Mouse (Mus musculus) 3134 (cell line): ENCODE measurements around the gene Eif2d.
"Not testable (repeated sequence)": the region's sequence is repeated elsewhere in the genome, so short reads cannot be mapped to it uniquely, and the experiment has no call there.

Experiments used
- DNase-seq: peaks from one replicate; pipeline ENCODE4 v3.0.0-alpha.2; 2011; ENCODE audit warnings: low spot score; ENCODE audit not compliant: insufficient read length; ENCODE audit errors: extremely low read depth

The Eif2d gene

DNA sequence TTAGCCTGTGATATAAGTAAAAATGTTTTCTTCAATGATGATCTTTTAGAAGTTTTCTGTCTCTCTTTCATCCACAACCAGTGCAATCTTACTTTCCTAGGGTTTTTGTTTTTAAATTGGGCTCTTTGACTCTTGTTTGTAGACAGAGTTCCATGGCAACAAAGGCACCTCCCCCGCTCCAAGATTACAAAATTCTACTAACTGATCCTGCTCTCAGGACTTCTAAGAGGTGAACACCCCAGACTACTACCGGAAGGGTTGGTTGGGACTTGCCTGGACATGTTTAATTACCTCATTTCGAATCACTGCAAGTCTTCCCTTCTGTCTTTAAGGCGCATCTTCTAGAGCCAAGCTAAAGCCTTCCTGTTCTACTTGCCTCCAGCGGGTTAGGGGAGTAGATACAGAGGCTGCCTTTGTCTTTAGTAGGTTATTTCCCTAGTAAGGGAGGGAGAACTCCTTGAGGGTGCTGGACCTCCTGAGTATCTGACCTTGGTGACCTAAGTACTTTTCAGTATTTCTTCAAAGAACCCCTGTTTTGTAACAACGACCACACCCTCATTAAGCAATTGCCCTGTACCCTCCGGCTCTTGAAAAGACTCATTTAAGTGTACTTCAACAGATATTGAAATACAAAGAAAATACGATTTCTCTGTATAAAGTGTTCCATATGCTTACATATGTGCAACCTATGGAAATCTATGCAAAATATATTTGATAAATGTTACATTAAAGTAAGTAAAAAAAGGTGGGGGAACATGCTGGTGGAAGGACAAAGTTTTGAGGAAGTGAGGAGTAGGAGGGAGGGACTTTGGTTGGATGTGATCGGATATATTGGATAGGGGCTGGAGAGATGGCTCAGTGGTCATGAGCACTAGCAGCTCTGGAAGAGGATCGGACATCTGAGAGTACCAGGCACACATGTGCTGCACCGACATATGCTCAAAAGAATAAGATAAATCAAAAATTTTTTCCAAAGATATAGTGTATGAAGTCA is 13.6 kb upstream of the Eif2d start:
- DNase-seq = peak; percentile 48

GRCm38 (mm10) chr1:131141449-131141848 is 11.5 kb upstream of the Eif2d start:
- DNase-seq = no peak

DNA sequence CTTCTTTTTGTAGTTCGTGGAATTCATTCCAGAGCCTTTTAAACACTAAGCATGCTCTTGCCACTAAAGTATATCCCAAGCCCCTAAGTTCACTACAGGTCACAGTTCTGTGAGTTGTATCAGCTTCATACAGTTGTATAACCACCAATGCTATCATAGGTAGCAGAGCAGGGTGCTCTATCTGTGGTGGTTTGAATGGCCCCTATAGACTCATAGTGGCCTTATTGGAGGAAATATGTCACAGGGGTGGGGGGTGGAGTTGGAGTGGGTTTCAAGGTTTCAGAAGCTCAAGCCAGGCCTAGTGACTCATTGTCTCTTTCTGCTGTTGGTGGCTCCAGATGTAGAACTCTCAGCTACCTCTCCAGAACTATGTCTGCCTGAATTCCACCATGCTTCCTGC is 10.5 kb upstream of the Eif2d start:
- DNase-seq = no peak

GRCm38 (mm10) chr1:131145222-131145621 is 7.8 kb upstream of the Eif2d start:
- not testable (repeated sequence) for DNase-seq

DNA sequence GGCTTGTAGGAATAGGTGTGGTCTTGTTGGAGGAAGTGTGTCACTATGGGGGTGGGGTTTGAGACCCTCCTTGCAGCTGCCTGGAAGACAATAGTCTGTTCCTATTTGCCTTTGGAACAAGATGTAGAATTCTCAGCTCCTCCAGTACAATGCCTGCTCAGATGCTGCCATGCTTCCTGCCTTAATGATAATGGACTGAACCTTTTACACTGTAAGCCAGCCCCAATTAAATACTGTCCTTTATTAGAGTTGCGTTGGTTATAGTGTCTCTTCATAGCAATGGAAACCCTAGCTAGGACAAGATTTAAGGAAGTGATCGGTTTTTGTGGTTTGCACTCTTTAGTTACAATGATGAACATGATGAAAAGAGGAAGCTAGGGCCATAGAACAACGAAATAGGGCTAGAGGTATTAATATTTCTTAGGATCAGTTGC is 6.8 kb upstream of the Eif2d start:
- DNase-seq = no peak

DNA sequence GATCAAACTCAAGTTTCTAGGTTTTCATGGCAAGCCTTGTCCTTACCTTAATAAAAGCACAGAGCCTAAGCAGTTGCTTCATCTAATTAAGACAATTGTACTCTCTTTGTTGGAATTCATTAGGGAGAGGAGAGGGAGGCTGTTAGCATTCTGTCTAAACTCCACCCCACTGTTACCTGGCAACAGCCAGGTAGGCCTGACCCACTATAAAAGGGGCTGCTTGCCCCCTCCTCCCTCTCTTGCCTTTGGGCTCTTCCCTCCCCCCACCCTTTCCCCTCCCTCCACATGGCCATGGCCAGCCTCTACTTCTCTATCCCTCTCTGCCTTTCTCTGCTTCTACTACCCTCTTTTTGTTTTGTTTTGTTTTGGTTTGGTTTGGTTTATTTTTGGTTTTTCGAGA is 3.5 kb upstream of the Eif2d start:
- no peak for DNase-seq

DNA sequence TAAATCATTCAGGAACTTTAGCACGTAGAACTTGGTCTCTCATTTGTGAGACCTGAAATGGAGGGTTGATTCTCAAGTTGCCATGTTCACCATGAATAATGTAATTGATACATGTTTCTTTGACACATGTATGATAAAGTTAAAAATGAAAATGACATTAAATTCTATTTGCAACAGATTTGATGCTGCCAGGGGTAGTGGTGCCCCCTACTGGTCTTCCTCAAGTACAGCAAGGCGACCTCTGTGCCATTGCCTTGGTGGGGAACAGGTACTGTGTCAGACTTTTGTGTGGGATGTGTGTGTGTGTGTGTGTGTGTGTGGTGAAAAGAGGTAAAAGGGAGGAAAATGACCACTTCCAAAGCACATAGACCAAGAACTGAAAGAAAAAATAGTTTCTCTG is 2.5 kb downstream of the Eif2d start:
- no peak for DNase-seq

DNA sequence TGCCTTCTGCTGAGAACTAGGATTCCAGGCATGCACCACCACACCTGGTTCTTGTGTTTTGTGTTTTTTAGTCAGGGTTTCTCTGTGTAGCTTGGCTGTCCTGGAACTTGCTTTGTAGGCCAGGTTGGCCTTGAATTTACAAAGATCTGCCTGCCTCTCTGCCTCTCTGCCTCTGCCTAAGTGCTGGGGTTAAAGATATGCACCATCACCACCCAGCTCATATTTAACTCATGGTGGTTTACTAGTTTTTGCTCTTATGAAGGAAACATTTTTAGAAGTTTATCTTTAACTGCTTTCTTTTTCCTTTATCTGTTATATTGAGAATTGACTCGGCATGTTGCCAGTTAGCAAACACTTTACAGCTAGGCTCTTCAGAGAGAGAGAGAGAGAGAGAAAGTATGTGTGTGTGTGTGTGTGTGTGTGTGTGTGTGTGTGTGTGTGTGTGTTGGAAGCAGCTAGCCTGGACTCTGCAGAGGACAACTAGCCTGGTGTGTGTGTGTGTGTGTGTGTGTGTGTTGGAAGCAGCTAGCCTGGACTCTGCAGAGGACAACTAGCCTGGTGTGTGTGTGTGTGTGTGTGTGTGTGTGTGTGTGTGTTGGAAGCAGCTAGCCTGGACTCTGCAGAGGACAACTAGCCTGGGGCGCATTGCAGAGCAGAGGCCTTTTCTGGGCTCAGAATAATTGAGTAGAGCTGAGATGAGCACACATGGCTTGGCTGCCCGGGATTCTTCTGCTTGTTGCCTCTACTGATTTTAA is 6.8 kb downstream of the Eif2d start:
- DNase-seq = not testable (repeated sequence)

GRCm38 (mm10) chr1:131161091-131161490 is 8.1 kb downstream of the Eif2d start:
- no peak for DNase-seq

DNA sequence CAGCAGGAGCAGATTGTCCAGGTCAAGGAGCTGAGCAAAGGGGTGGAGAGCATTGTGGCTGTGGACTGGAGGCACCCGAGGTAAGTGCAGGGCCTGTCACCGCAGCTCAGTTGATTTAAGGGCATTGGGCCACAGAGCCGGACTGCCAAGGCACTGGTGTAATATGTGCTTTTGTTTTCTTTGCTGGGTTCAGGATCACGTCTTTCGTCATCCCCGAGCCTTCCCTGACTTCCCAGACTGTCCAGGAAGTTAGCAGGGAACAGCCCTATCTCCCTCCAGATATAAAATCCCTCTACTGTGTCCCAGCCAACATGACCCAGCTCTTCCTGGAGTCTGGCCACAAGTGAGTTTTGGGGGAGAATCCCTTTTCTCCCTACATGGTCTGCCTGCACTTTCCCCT is 11.4 kb downstream of the Eif2d start:
- DNase-seq = no peak

DNA sequence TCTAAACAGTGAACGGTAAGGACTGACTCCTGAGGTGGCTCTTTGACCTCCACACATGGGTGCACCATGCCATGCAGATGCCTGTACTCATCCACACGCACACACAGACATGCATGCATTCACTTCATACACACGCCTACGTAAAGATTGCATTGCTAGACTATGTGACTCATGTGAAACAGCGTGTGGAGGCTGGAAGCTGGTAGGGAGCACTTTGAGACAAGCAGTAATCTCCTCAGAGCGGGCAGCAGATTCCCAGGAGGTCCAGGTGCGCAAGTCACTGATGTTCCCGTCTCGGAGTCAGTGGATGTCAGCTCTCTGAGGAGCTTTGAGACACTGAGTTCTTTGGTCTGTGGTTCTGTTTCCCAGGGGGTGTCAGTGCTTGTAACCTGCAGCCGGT is 14.6 kb downstream of the Eif2d start:
- DNase-seq = no peak

DNA sequence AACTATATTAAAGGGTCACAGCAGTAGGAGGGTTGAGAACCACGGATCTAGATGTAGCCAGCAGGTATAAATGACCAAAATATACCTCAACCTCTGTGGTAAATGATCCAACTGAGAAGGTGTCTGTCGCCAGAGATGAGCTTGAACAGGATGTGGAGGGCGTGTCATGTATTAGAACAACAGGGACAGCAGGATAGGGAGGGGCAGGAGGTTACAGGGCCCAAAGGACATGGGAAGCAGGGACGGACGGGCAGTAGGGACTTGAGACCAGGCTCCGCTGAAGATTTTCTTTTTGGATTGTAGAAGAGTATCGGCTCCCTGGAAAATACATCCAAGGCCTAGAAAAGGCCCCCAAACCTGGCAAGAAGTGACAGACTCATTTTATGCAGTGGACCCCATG is 20.0 kb downstream of the Eif2d start:
- no peak for DNase-seq

DNA sequence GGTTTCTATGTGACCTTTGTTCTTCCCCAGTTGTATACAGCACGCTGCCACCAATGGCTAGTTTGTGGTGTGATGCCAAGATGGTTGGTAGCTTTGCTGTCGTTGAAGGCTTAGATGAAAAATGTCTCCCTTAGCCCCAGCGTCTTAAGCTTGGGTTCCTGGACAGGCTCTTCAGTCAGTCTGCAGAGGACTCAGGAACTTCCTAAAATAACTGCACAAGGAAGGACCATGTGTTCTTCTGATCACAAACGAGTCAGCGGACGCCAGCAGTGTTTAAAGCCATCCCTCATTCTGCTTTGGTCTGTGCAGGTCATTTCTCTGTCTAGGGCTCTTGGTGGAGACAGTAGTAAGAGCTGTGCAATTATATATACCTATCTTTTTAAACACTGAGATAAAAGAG is 20.8 kb downstream of the Eif2d start:
- no peak for DNase-seq

GRCm38 (mm10) chr1:131174299-131174861 is 21.4 kb downstream of the Eif2d start:
- no peak for DNase-seq

DNA sequence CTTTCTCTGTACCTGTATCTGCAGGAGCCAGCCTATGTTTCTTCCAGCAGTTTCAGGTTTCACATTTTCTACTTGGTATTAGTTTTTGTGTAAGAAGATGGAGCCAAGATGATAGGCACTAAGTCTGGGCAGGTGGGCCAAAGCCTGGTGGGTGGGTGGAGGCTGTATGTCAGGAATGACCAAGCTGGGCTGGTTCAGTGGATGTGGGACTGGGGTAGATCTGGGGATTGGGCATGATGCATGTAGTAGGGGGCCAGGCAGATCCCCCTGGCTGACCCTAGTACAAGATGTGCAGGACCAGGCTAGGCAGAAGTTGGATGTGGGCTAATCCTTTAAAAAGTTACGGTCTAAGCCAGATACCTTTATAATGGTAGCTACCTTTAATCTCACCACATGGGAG is 22.2 kb downstream of the Eif2d start:
- DNase-seq = no peak

- no peak for DNase-seq
Observed at GRCm38 (mm10) chr1:131175819-131176218, 22.8 kb downstream of the Eif2d start.

DNA sequence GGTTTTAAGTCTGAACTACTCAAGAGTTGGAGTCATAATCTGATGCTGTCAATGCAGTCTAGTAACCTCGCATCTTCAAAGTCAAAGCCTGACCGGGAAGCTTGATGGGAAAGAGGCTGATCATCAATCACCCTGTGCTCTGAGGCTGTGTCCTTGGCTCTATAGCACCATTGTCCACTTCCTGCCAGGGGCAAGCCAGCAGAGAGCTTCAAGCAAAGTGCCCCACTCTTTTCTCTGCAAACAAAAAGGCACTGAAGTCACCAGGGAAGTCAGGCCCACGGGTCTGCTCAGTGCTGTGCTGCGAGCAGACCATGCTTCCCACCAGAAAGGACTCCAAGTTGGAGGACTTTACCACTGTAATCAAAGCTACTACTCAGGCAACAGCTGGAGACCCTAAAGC is 24.3 kb downstream of the Eif2d start:
- DNase-seq = no peak

GRCm38 (mm10) chr1:131178083-131178482 is 25.1 kb downstream of the Eif2d start:
- DNase-seq = no peak

GRCm38 (mm10) chr1:131180386-131180785 is 27.4 kb downstream of the Eif2d start:
- DNase-seq = no peak

DNA sequence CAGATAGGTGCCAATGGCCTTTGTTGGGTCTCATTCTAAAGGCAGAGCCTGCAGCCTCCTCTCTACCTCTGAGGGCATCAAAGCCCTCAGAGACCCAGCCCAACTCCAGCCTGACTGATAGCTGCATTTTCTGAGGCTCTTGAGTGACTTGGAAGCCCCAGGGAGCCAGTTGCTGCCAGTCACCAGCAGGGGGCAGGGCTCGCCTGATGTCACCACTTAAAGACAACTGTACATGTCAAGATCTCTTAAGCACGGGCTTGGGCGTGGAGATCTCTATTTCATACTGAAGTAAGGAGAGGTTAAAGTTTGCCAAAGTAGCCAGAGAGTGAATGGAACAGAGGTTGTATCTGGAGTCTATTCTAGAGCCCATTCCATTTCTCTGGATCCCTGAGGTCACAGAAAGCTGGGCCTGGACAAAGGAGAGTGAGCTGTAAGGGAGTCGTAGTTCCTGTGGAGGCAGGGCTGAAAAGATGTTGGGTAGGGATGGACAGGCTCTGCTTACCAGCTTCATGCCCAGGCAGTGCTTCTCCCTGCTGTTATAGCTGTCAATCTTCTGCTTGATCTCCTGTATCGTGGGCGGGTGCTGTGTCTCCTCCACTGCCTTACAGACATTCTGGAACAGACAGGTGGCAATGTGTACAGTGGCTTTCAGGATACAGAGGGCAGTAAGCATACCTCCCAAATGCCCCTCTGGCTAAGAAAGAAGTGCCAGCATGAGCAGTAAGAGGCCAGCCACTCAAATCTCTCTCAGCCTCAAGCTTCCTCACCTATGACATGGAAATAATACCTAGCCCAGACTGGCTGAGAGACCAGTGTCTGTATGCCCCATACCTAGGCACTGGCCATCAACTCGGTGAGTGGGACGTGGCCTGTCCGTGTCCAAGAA is 28.9 kb downstream of the Eif2d start:
- peak; percentile 62 for DNase-seq
